Mouse (Mus musculus) frontal cortex, postnatal 14 days (tissue): ENCODE results near the gene Map4k3.

ENCODE experiments used
- DNase-seq, 2 experiments: peaks; one replicate each; pipeline ENCODE4 v3.0.0; 2022; ENCODE audit warnings: low spot score in 2 of 2

Map4k3 gene

DNA sequence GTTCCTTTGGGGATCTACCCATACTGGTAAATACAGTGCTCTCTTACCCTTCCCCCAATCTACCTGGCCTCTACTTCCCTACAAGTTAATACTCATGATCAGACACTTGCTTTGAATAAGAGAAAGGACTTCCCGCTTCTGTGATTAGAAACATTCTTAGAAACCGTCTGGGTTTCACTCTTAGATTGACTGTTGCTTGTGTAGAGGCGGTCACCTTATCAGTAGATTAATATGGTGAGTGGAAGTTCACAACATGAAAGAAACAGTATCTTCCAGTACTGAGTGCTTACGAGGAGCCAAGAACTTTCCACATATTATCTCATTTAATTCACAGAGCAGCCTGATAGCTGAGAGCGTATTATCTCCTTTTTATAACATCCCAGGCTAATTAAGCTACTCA is 1.5 kb upstream of the Map4k3 start:
- DNase-seq = no peak

DNA sequence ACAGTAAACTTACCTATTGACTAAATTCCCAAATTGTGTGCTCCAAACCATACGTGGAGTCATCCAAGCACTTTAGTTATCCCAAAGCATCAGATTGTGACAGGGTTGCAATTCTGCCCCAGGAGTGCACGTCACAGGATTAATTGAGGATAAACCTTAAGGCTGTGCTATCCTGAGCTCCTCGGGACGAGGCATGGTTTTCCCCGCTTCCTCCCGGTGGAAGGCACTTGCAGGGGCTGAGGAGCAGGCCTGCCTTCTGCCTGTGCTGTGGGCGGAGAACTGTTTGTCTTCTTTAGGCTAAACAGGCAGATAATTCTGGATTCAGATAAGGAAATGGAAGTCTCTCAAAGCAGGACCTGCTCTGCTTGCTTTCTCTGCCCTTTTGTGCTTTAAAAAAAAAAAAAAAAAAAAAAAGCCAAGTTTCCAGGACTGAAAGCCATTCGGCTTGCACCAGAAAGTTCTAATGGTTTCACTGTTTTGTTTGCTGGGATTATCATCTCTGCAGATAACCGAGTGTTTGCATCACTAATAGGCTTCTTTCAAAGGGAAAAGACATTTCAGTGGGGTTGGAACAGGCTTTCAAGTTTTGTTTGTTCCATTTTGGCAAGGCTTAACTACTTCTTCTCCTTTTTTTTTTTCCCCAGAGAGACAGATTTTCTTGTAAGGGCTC is 930 bp upstream of the Map4k3 start:
- DNase-seq = no peak

DNA sequence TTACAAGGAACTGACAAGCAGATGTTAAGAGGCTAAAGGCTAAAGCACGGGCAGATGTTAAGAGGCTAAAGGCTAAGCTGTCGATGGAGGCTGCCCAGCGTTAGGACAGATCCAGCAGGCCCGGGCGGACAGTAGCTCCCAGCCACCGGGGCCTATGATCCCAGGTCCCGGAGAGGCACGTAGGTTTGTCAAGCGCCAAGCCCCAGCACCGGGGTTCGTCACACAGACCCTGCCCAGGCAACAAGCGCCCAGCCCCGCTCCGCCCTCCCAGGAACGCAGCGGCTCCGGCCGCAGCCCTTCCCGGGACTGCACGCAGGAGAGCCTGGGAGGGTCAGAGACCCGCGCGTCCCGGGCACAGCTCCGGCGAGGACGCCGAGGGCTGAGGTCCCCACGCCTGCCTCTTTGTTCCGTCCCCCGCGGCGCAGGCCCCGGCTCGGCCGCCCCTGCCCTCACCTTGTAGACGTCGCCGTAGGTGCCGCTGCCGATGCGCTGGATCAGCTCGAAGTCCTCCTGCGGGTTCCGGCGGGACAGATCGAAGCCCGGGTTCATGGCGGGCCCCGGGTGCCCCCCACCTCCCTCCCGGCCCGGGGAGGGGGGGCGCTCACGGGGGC is 839 bp downstream of the Map4k3 start:
- DNase-seq = peak in 1 of 2 experiments; percentile 25

DNA sequence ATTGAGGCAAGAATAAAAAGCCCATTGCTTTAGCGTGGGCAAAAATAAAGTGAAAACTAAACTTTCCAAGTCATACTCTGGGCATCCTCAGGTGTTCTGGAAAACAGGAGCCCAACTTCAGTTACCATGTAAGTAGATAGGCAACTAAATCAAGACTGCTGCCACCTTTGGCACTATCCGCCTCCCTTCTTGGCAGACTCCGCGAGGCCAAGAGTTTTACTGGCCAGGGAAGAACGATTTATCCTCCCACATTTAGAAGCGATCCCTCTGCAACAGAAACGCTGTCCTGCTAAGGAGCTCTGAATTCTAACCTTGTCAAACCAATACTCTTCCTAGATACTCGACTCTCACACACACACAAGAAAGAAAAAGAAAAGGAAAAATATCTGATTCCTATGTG is 1.5 kb downstream of the Map4k3 start:
- DNase-seq = no peak

DNA sequence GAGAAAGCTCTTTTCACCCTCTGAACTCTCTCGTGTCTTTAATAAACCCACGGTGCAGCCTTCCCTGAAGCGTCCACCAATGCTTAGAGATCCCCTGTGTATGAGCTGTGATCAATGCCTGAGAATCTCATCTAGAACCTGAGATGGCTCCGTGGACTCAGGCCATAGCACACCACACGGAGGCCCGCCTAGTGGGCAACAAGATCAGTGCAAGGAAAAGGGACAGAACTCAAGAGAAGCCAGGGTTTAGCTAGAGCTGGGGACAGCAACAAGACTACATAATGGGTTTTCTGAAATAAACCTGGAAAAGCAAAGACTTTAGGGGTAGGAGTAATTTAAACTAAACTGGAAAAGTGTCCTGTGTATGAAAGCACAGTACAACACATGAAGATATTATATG is 5.2 kb downstream of the Map4k3 start:
- DNase-seq = no peak

DNA sequence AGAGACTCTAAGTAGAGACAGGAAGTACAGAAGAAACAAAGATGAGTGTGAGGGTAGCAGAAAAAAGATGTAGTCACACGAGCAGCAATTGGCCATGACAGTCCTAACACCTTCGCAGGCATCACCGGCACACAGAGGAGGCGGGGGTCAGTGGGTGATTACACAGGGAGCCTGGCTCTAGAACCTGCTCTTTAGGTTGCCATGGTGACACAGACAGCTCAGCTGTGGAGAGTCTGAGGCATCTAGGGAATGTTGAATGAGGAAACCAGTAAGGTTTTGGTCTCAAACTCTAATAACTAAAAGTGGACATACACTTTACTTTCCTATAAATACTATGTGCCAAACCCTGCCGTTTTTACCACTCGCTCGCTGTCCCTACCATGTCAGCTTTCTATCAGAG is 6.6 kb downstream of the Map4k3 start:
- no peak for DNase-seq

DNA sequence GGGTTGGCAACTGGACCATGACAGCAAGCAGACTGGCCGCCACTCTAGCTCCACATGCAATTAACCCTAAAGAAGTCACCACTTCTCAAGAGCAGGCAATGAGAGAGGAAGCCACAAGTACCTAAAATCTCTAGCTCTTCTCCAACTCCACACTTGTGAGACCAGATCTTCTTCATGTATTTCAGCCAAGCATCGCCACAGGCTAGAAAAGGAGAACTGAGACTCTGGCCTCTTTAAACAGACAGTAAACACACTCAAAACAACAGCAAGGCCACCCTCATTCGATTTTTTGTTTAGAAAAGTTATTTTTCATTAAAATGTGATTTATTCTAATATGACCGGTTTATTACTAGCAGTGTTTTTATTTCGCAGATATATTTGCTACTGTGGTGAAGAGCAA is 9.0 kb downstream of the Map4k3 start:
- DNase-seq = no peak

DNA sequence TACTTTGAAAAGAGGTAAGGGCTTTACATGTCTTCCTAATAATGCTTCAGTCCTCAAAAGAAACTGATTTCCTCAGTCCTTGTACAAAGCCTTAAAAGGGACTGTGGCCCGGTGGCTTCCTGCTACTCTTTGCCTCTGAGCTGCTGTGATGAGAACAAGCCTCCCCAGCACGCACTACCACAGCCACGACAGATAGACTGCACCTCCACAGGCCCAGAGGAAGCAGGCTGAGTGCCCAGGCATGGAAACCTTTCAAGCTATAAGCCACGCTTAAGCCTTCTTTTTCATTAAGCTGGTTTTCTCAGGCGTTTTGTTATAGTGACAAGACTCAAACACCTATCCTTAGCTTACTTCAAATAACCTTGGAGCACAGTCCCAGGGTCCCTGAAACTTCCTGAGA is 10.0 kb downstream of the Map4k3 start:
- no peak for DNase-seq

DNA sequence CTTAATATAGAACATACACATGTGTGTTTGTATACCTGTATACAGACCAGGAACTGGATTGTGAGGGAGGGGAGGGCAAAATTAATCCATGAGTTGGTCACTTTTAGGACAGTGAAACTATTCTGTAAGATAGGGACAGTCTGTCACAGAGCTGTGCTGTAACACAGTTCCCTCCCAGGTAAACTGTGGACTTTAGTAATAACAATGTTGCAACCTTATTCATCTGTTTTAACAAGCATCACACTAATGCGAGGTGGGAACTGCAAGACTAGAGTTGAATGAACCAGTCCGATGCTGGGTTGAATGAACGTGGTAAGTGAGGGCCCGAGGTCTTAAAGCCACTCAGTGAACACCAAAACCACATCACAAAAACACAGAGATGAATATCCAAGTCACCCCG is 14.7 kb downstream of the Map4k3 start:
- no peak for DNase-seq

DNA sequence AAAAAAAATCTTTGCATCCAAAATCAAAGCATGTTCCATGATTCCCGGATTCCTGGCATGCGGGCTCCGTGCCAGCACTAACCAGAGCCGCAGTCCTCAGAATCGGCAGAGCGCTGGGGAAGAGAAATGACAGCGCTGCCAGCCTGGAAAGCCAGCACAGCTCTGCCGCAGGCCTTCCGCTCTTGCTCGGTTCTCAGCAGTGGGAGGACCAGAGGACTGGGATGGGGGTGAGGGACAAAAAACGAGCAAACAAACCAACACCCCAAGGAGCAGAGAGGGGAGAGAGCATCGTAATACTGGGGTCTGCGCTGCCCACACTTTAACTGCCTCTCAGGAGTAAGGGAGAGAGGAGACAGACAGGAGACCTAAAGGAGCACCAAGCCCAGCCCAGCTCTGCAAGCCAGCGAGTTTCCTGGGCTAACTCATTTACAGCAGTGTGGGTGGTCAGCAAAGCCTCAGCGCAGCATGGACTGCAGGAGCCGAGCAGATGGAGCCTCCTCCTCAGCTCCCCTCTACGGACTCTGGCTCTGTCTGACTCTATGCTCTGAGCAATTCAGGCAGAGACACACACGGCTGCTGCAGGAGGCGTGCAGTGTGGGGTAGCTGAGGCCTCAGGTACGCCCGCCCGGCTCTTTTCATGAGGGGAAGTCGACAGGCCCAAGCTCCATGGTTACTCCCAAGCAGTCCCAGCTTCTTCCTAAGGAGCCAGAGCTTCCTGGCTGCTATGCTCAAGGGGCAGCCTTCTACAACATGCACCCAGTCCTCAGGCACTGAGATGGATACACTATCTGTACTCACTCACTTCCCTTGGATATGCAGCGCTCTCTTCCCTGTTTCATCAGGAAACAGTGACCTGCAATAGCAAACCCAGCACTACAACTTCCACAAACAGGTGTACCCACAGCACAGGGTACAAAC is 18.1 kb downstream of the Map4k3 start:
- peak; percentile 44 to 53 for DNase-seq

DNA sequence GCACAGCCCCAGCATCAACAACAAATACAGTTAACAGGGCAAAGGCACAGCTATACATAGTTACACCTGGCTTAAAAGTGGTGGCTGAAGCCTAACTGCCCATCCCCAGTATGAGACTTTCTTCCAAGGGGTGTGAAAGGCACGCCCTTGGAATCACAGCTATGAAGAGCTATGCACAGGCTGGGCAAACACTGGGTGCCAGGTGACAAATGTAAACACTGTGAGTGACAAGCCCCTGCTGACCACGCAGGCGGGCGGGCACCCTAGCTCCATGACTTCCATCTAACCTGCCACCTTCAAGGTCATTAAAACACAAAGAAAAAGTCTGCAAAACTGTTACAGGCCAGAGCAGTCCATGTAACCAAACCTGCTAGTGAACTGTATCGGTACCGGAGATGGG is 19.5 kb downstream of the Map4k3 start:
- DNase-seq = no peak

DNA sequence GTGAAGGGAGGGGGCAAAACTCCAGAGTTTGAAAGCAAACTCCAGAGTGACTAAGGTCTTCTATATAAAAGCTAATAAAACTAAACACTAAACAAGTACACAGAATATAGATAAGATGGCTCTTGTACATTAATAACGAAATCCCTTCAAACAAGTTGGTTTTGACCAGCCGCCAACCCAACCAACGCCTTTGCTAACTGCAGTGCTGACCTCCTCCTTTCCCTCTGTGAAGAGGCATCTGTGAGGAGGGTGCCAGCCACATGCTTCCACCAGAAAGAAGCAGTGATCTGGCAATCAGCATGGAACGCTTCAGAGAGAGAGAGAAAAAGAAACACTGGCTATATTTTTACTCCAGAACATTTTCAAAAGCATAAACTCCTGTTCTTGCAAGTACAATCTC is 21.1 kb downstream of the Map4k3 start:
- no peak for DNase-seq

DNA sequence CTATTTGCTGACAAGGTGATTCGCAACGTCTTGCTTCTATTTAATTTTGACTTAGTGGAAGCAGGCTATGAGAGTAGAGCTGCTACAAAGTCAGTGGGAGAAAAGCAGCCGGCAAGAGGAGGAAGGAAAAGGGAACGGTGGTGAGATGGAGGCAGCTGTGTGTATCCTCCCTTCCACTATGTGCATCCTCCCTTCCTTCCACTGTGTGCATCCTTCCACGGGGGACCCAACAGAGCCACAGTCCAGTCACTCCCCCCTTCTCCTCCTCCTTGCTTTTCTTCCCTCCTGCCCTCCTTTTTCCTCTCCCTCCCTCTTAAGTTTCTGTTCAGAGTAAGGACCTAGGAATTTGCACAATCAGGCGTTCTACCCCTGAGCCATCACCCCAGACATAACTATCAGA is 21.7 kb downstream of the Map4k3 start:
- no peak for DNase-seq

DNA sequence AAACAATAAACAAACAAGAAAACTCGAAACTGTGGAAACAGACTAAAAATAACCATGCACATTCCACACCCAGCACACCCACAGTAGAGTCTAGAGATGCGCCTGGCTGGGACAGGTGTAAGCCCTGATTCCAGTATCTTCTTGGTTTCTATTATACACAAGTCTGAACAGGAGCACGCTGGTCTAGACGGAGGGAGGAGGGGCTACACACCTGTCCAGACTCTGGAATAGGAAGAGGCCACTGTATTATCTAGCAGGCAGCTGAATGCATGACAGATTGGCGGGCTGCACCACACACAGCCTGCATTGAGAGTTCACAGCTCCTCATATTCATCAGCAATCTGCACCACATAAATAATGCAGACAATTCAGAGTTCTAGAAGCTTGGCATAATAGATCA is 26.6 kb downstream of the Map4k3 start:
- no peak for DNase-seq

DNA sequence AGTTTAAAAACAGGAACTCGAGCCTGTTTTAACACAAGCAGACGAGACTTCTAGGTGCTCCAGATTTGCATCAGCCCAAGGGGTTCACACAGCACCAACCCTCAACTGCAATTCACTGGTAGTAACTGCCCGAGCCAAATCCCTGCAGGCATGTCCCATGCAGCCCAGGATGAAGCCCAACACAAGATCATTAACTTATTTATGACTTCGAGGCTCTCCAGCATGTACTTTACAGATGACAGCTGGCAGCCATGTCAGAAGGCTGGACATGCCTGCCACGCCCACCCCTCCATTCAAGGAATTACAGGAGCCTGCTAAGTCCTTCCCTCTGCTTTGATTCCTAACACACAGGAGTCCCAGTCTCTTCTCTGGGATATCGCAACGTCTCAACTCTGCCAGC is 29.4 kb downstream of the Map4k3 start:
- no peak for DNase-seq

DNA sequence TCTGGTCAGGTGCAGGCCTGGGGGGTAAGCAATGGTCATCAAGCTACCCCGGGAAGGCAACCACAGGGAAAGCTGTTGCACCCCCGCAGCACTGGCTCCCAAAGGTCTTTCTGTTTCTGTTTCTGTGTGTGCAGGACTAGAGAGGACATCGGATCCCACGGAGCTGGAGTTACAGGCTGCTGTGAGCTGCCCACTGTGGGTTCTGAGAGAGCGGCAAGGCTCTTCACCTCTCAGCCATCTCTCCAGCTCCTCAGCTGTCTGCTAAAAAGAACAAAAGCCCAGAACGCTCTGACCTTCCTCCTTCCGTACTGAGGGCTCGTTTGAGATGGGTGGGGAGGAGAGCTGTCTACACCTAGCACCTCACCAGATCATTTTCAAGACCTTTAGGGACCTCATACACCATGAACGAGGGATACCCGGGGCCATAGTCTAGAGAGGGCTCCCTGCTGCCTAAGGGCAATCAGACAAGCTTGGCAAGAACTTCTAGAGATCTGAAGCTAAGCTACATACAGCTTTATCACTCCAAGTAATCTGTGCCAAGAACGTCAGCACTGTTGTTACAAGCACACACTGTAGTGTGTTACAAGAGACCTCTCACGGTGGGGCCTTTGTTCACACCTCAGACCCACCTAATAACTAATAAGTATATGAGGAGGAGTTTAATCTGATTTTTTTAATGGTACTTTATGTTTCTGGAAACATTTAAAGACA is 29.9 kb downstream of the Map4k3 start:
- DNase-seq = no peak

DNA sequence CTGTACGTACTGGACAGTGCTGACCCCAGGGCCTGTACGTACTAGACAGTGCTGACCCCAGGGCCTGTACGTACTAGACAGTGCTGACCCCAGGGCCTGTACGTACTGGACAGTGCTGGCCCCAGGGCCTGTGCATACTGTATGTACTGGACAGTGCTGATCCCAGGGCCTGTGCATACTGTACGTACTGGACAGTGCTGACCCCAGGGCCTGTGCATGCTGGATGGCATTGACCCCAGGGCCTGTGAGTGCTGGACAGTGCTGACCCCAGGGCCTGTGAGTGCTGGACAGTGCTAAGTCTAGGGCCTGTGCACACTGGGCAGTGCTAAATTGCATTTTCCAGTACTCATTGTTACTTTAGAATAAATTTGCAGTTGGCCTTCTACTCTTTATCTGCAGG is 31.3 kb downstream of the Map4k3 start:
- DNase-seq = no peak

DNA sequence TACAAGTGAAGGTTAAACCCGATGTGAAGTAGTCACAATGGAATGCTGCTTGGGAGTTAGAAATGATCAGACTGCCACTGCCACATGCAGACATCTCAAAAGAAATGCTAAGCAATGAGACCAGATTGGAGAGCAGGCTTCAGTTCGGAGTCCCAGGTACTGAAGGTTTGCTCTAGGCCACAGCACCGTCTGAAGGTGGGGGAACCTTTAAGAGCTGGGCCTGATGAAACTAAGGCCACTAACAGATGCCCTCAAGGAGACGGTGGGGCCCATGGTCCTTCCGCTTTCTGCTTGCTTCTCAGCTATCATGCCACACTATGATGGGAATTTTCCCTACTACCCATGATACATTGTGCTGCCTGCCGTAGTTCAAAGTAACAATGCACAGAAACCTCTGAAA is 32.1 kb downstream of the Map4k3 start:
- DNase-seq = no peak

DNA sequence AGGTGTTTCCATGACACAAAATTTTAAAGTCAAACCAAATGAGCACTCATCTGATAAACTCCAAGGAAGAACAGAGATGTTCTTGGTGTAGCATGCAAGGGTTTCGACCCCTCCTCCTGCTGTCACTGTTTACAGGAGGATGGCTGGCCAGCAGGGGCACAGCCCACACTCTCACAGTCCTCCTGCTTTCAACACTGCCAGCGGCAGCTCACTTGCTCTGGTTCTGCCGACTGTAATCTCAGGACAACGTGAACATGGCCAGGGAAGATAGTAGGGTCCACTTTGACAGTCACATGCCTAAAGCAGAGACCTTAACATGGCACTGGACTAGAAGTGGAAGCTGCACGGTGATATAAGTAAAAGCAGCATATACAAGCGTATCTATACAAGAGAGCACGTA is 34.6 kb downstream of the Map4k3 start:
- no peak for DNase-seq

DNA sequence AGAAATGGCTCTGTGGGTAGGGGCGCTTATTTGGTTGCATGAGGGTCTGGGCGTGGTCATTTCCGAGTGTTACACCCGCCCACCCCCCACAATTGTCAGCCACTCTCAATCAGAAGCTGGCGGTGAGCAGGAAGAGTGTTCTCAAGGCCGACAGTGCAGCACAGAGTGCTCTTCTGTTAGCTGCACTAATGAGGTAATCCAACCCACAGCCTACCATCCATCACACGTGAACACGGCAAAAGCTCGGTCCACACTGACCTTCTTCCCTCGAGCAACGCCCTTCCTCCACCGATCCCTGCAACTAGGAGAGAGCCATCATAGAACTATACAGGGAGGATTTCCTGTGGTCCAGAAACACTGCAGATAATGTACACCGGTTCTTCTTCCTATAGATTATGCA is 36.1 kb downstream of the Map4k3 start:
- DNase-seq = no peak

DNA sequence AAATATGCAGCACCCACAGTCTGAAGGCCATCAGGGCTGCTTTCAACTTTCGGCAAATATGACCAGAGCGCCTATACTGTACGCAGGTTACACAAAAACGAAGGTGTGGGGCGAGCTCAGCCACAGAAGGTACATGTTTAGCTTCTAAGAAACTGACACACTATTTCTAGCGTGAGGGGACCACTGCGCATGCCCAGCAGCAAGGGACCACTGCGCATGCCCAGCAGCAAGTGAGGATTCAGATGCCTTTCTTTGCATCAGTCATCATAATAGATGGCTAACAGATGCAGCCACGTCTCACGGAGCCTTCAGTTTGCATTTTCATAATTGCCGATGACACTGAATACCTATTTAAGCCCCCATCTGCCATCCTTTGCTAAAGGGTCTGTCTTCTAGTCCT is 39.6 kb downstream of the Map4k3 start:
- DNase-seq = no peak

DNA sequence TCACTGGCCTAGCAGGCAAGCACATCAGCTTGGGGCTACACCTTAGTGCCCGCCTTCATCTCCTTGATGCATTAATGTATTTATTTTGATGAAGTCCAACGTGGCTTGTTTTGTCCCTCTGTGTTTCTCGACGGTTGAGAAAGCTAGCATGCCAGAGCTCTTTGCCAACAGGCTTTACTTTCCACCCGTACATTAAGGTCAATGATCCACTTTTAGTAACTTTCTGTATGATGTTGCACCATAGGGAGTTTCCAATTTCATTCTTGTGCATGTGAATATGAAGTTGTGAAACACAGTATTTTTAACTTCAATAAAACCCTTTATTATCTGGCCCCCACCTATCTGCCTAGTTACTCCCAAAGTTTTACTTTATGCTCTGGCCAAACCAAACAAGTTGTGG is 42.2 kb downstream of the Map4k3 start:
- DNase-seq = no peak
